Mouse (Mus musculus) cerebellum, adult 8-10 months (tissue): ENCODE measurements around the gene Kirrel3.

Experiments
- DNase-seq: peaks from one replicate; pipeline ENCODE4 v3.0.0; 2022

Gene Kirrel3

GRCm38 (mm10) chr9:34905164-34905563, 419.5 kb downstream of the Kirrel3 start:
- DNase-seq: peak; percentile 88

GRCm38 (mm10) chr9:34908040-34908439, 422.3 kb downstream of the Kirrel3 start:
- DNase-seq: no peak

GRCm38 (mm10) chr9:34911838-34912237, 426.1 kb downstream of the Kirrel3 start:
- DNase-seq: no peak

GRCm38 (mm10) chr9:34912273-34912972, 426.7 kb downstream of the Kirrel3 start:
- DNase-seq: no peak

DNA sequence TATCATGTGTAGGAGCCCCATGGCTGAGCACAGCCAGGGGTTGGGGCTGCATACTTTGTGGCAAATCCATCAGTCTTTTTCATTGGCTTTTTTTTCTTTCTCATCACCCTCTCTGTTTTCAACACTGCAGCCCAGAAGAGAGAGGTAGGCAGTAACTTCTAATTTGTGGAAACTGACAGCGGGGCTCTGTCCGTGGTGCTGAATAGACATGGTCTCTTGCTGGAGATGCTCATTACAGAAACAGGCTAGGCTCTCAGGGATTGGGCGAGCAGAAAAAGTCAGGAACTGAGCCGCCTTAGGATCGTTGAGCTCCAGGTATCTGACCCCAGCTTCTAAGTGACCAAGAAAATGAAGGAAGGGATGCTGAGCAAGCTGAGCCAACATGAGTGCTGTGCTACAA, 427.3 kb downstream of the Kirrel3 start:
- no peak for DNase-seq

DNA sequence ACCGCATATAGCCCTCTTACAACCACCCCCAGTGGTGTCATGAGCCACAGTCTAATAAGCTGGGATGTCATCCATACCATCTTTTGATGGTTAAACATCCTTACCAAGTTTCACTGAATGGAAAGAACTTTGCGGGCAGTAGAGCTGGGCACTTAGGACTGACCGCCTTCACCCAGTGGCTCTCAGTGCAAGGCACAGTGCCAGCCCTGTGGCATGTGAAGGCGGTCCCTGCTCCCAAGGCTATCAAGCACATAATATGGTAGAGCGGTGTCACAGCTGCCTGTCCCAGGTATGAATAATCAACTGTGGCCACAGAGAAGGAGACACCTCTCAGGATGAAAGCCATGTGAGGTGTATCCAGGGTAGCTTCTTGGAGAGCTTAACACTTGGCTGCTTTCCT, 433.3 kb downstream of the Kirrel3 start:
- DNase-seq: no peak

- DNase-seq: no peak
These were observed 434.4 kb downstream of the Kirrel3 start for GRCm38 (mm10) chr9:34920116-34920515.

DNA sequence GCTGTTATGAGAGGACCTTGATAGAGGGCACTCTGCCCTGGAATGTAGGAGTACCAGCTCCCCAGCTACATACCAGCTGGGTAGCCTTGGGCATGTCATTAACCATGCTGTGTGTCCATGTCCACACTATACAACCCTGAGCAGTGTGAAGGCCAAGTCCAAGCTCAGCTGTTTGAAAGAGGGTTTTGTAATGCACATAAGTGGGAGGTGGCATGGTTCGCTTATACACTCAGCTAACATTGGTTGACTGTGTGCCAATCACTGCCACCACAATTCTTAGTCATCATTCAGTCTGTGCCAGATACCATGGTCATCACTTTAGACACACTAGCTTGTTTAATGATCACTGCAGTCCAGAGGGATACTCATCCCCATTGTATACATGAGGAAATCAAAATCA, 436.2 kb downstream of the Kirrel3 start:
- DNase-seq: no peak

- no peak for DNase-seq
These were observed 437.0 kb downstream of the Kirrel3 start for GRCm38 (mm10) chr9:34922716-34923115.

DNA sequence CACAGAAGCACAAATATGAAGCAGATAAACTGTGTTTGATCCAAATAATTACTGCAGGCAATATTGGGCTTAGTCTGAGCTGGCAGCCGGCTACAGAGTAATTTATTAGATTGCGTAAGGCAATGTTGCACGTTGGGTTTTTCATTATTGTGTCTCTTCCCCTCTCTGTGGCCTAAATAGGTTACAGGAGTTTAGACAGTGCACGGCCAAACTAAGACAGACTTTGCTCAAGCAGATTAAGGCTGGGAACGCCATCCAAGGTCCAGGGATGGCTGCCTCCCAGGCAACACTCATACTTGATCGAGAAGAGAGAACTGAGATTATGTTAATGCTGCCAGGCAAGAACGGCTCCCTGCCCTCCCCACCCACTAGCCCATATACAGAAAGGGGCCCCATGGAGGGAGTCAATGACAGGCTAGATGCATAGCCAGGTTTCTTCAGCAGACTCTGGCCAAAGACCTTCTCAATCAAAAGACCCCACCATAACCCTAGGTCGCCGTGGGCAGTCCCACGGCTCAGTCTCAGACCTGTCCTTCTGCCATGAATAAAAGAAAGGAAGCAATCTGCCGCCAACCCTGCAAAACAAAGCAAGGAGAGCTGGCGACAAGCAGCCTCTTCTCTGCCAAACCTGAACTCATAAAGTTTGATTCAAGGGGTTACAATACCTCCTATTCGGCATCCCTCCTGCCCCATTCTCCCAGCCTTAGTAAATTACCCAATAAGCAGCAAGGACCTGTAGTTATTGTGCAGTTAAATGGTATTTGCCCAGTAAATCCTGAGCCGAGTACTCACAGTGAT, 437.6 kb downstream of the Kirrel3 start:
- no peak for DNase-seq

- no peak for DNase-seq
These were observed 439.9 kb downstream of the Kirrel3 start for GRCm38 (mm10) chr9:34925616-34926015.

GRCm38 (mm10) chr9:34930371-34930770, 444.7 kb downstream of the Kirrel3 start:
- DNase-seq: no peak

GRCm38 (mm10) chr9:34938140-34938539, 452.4 kb downstream of the Kirrel3 start:
- no peak for DNase-seq

GRCm38 (mm10) chr9:34939621-34940020, 453.9 kb downstream of the Kirrel3 start:
- DNase-seq: no peak

- DNase-seq: no peak
These were observed 456.6 kb downstream of the Kirrel3 start for GRCm38 (mm10) chr9:34942122-34942831.

DNA sequence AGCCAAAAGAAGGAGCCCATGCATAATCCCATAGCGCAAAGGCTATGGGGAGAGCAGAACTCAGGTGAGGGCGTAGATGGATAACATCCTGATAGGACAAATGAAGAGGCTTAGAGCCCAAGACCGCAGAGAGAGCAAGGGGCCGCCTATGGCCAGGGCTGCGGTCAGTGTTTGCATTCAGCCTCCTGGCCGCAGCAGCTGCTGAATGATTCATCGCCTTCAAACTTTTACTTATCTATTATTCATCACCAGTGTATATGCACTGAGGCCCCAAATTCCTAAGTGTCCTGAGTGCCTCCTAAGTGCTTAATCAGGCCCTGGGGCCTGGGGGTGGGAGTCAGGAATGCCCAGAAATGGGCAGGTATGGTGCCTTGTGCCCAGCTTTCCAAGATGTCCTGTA, 457.3 kb downstream of the Kirrel3 start:
- no peak for DNase-seq

GRCm38 (mm10) chr9:34945301-34945700, 459.6 kb downstream of the Kirrel3 start:
- no peak for DNase-seq

GRCm38 (mm10) chr9:34947258-34947657, 461.6 kb downstream of the Kirrel3 start:
- DNase-seq: no peak

DNA sequence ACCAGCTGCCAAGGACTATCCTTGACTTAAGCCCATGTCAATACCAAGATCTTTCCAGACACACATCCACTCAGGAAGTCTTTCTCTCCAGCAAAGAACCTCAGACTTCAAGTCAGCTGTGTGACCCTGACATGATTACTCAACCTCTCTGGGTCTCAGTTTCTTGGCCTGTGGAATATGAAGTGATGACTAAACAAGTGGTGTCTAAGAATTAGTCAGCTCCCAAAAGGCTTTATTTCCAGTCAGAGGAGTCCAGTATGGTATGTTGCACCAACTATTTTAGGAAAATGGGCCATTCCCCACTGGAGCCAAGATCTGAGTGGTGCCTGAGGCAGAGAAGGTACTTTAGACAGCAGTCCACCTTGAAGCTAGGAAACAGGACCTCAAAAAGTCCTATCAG, 462.0 kb downstream of the Kirrel3 start:
- no peak for DNase-seq

- peak; percentile 54 for DNase-seq
These were observed 467.7 kb downstream of the Kirrel3 start for GRCm38 (mm10) chr9:34953420-34953819.

DNA sequence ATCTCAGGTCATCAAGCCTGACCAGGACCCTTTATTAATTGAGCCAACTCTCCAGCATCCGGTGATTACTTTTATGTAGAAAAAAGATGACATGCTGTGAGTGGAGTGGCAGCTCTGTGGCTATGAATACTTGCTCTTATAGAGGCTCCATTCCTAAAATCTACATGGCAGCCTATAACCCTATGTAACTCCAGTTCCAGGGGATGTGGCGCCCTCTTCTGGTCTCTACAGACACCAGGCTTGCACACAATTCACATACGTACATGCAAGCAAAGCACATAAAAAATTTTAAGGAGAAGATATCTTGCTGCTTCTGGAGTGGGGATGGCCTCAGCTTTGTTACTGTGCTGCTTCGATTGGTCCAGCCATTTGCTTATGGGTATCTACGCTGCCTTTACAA, 468.5 kb downstream of the Kirrel3 start:
- DNase-seq: peak; percentile 59

DNA sequence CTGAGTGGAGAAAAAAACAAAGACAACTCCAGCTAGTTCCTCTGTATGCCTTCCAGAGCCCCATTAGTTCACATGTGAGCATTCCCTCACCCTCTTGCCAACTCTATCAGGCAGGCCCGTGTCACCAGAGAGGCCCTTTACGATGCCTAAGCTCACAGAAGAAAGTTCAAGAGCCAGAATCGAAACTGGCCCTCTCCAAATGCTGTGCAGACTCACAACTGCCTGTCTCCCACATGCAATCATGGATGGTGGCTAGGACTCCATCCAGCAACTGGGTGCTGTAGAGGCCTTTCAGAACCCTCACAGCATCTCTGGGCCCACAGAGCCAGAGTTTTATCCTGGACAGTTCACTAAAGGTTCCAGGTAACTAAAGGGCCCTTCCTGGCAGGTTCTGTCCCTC, 470.8 kb downstream of the Kirrel3 start:
- DNase-seq: no peak

GRCm38 (mm10) chr9:34957691-34958090, 472.0 kb downstream of the Kirrel3 start:
- no peak for DNase-seq
